Mouse (Mus musculus) hematopoietic stem cell, adult 5-6 weeks (primary cell): ENCODE measurements around the gene Usp35. TPM values are rescaled to one million over a fixed set of nuclear protein-coding genes. Genes with fewer than 3 reads are reported as not detected.

Experiments
- ATAC-seq, 2 experiments: fragments of 125-278 bp in 1 of 2; replicated peaks in 1 of 2; 2 replicates each; pipeline ENCODE4 v1.8.0; 2016 to 2017; ENCODE audit warnings: inconsistent platforms in 2 of 2, mild to moderate bottlenecking in 2 of 2, moderate number of reproducible peaks in 2 of 2, low read depth in 1 of 2, moderate TSS enrichment in 1 of 2; ENCODE audit not compliant: low FRiP score in 2 of 2, poor library complexity in 2 of 2, severe bottlenecking in 2 of 2, insufficient read depth in 1 of 2, low TSS enrichment in 1 of 2
- total RNA-seq: library from RNA; stranded (forward); fragments of 172-1452, 232-1000 nt; gene quantifications from 2 replicates; pipeline ENCODE4 v1.2.3, GENCODE M21; 2017

Usp35 gene
- total RNA-seq, 1 experiment from 2014 or later: 0.84 TPM

GRCm38 (mm10) chr7:97329676-97330075 lies 2.1 kb downstream of the Usp35 start:
- no peak for ATAC-seq

GRCm38 (mm10) chr7:97328891-97329588 lies 2.8 kb downstream of the Usp35 start:
- ATAC-seq: no peak

GRCm38 (mm10) chr7:97327376-97327775 lies 4.4 kb downstream of the Usp35 start:
- ATAC-seq: no peak

GRCm38 (mm10) chr7:97325156-97325985 lies 6.4 kb downstream of the Usp35 start:
- ATAC-seq: no peak

GRCm38 (mm10) chr7:97324342-97324741 lies 7.5 kb downstream of the Usp35 start:
- ATAC-seq: no peak

- no peak for ATAC-seq
These were observed 14.1 kb downstream of the Usp35 start for GRCm38 (mm10) chr7:97317706-97318105.

- no peak for ATAC-seq
These were observed 16.2 kb downstream of the Usp35 start for GRCm38 (mm10) chr7:97315656-97316055.

- ATAC-seq: no peak
These were observed 17.2 kb downstream of the Usp35 start for GRCm38 (mm10) chr7:97314646-97315045.

GRCm38 (mm10) chr7:97313364-97313995 lies 18.3 kb downstream of the Usp35 start:
- ATAC-seq: no peak

- ATAC-seq: no peak
These were observed 19.0 kb downstream of the Usp35 start for GRCm38 (mm10) chr7:97312856-97313255.

- ATAC-seq: no peak
These were observed 19.6 kb downstream of the Usp35 start for GRCm38 (mm10) chr7:97312196-97312595.

GRCm38 (mm10) chr7:97311620-97312019 lies 20.2 kb downstream of the Usp35 start:
- no peak for ATAC-seq

- no peak for ATAC-seq
These were observed 21.5 kb downstream of the Usp35 start for GRCm38 (mm10) chr7:97310341-97310635.

GRCm38 (mm10) chr7:97309461-97310340 lies 22.1 kb downstream of the Usp35 start:
- ATAC-seq: no peak

- ATAC-seq: no peak
These were observed 24.3 kb downstream of the Usp35 start for GRCm38 (mm10) chr7:97307546-97307945.

- no peak for ATAC-seq
These were observed 25.0 kb downstream of the Usp35 start for GRCm38 (mm10) chr7:97306813-97307212.

- no peak for ATAC-seq
These were observed 26.6 kb downstream of the Usp35 start for GRCm38 (mm10) chr7:97305206-97305605.
